Mouse (Mus musculus) kidney, postnatal 0 days (tissue): ENCODE measurements around the gene Nmur1. TPM values are rescaled to one million over a fixed set of nuclear protein-coding genes. Genes with fewer than 3 reads are reported as not detected.
"Not testable (repeated sequence)": the region's sequence is repeated elsewhere in the genome, so short reads cannot be mapped to it uniquely, and the experiment has no call there.

Experiments used
- ATAC-seq: fragments of 200-750 bp; cut with Nextera tagmentation; replicated peaks from 2 replicates; pipeline ENCODE4 v1.8.0; 2017; ENCODE audit warnings: low read depth, moderate number of reproducible peaks, moderate TSS enrichment, moderate library complexity; ENCODE audit not compliant: low FRiP score
- DNase-seq: peaks from one replicate; pipeline ENCODE4 v3.0.0-alpha.2; 2016; ENCODE audit warnings: low spot score
- H3K27ac ChIP-seq: fragments of 300-500 bp; sonication (generic); 2 replicates; pipeline ENCODE4 v1.5.1; 2014; ENCODE audit warnings: mild to moderate bottlenecking
- H3K27me3 ChIP-seq: fragments of 300-500 bp; sonication (generic); 2 replicates; pipeline ENCODE4 v1.6.1; 2014; ENCODE audit warnings: low read length, mixed read lengths; ENCODE audit not compliant: insufficient read depth
- H3K36me3 ChIP-seq: fragments of 300-500 bp; sonication (generic); 2 replicates; pipeline ENCODE4 v1.6.1; 2014; ENCODE audit warnings: low read length, mixed read lengths; ENCODE audit not compliant: insufficient read depth
- H3K4me1 ChIP-seq: fragments of 300-500 bp; sonication (generic); replicated peaks from 2 replicates; pipeline ENCODE4 v1.6.1; 2014; ENCODE audit warnings: antibody characterized with exemption, low read length, mixed read lengths; ENCODE audit not compliant: insufficient read depth
- H3K4me2 ChIP-seq: fragments of 300-500 bp; sonication (generic); 2 replicates; pipeline ENCODE4 v1.6.1; 2014; ENCODE audit warnings: mild to moderate bottlenecking, low read length, moderate library complexity, mixed read lengths
- H3K4me3 ChIP-seq: fragments of 300-500 bp; sonication (generic); replicated peaks from 2 replicates; pipeline ENCODE4 v1.5.1; 2014; ENCODE audit warnings: low read depth, low read length
- H3K9ac ChIP-seq: fragments of 300-500 bp; sonication (generic); 2 replicates; pipeline ENCODE4 v1.6.1; 2014; ENCODE audit warnings: low read depth, low read length
- H3K9me3 ChIP-seq: fragments of 300-500 bp; sonication (generic); replicated peaks from 2 replicates; pipeline ENCODE4 v1.6.1; 2016; ENCODE audit warnings: low read length, inconsistent platforms, mixed read lengths
- CTCF ChIP-seq: IDR thresholded peaks from 2 replicates; pipeline ENCODE4 v1.5.1; 2016; ENCODE audit warnings: antibody characterized with exemption, low read depth, mild to moderate bottlenecking, moderate library complexity
- WGBS: fragments of 180-500 bp; shearing (Covaris S2); extraction: QIAGEN DNeasy Blood & Tissue Kit; methylation state at CpG from one replicate; pipeline ENCODE4 v1.1.7; 2014; 5-methylcytosine and 5-hydroxymethylcytosine counted together
- polyA plus RNA-seq: library from polyadenylated mRNA; unstranded; fragments of >200 nt; fragmentation: Nextera tagmentation; extraction: Ambion mirVana; gene quantifications from 2 replicates; pipeline ENCODE4 v1.2.1, GENCODE M21; 2015

The Nmur1 gene
- polyA plus RNA-seq = not detected in 2 replicates

DNA sequence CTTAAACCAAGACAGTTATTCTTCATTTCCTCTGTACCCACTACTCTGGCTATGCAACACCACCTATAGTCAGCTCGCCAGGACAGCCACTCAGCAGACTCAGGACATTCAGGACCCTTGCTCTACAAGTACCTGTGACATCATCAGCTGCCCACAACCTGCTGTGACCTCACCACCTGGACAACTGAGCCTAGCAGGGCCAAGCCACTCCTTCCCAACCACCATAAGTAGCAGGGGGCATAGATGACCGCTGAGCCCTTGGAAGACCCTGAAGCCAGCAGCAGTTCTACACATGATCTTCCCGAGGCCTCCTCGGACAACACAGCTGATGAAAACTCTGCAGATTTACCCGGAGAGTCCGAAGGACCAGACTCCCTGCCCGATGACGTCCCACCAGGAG lies at the start of gene Nmur1, which contains the start of gene Tex44:
Gene Nmur1 (minus strand): TSS at position 101 of the 400 bp plus-strand sequence.
Gene Tex44 (plus strand): TSS at position 202 of the 400 bp plus-strand sequence.
- 93% methylated on average over 8 of the region's 8 CpGs for WGBS
- TF ChIP-seq CTCF = no peak
- H3K27me3 ChIP-seq = no peaks in the 10 kb centered on the region
- no peak within 1 kb of the TSS for H3K27ac ChIP-seq
- H3K36me3 ChIP-seq = no peaks in the 10 kb centered on the region
- no peak within 1 kb of the TSS for H3K4me3 ChIP-seq
- ATAC-seq (no peak), DNase-seq (no peak)
- no peaks in the 10 kb centered on the region for H3K4me1 ChIP-seq
- H3K9ac ChIP-seq = no peak within 1 kb of the TSS
- no peak within 1 kb of the TSS for H3K4me2 ChIP-seq
- H3K9me3 ChIP-seq = no peaks in the 10 kb centered on the region

GRCm38 (mm10) chr1:86473109-86473760 lies 47.2 kb upstream of the Nmur1 start:
- H3K27me3 ChIP-seq = no peaks in the 10 kb centered on the region
- no peak for TF ChIP-seq CTCF
- no peaks in the 10 kb centered on the region for H3K9me3 ChIP-seq
- no peak overlapping the region for H3K4me2 ChIP-seq
- ATAC-seq (no peak), DNase-seq (no peak)
- 90% methylated on average over 18 of the region's 18 CpGs for WGBS
- no peak overlapping the region for H3K4me3 ChIP-seq
- H3K4me1 ChIP-seq = peaks cover 18% of the 10 kb centered on the region
- H3K27ac ChIP-seq = peak overlapping the region; percentile 96
- H3K9ac ChIP-seq = peak overlapping the region; percentile 47; the same call in 1 of the 2 replicates
- H3K36me3 ChIP-seq = no peaks in the 10 kb centered on the region

- no peaks in the 10 kb centered on the region for H3K36me3 ChIP-seq
- DNase-seq (peak; percentile 92), ATAC-seq (peak; percentile 63)
- H3K27me3 ChIP-seq = no peaks in the 10 kb centered on the region
- H3K27ac ChIP-seq = peak overlapping the region; percentile 96
- peak overlapping the region; percentile 21; the same call in 1 of the 2 replicates for H3K4me2 ChIP-seq
- no peak overlapping the region for H3K4me3 ChIP-seq
- H3K9ac ChIP-seq = peak overlapping the region; percentile 47
- no peaks in the 10 kb centered on the region for H3K9me3 ChIP-seq
- 3% methylated on average over 31 of the region's 31 CpGs for WGBS
- TF ChIP-seq CTCF = no peak
- peaks cover 18% of the 10 kb centered on the region for H3K4me1 ChIP-seq
Observed at GRCm38 (mm10) chr1:86472197-86472952, 46.3 kb upstream of the Nmur1 start.

- peak overlapping the region; percentile 21; the same call in 1 of the 2 replicates for H3K4me2 ChIP-seq
- H3K9me3 ChIP-seq, H3K27me3 ChIP-seq, H3K36me3 ChIP-seq, ATAC-seq, H3K4me3 ChIP-seq: not testable (repeated sequence)
- peak overlapping the region; percentile 47; the same call in 1 of the 2 replicates for H3K9ac ChIP-seq
- DNase-seq = peak; percentile 46
- peaks cover 18% of the 10 kb centered on the region for H3K4me1 ChIP-seq
- peak overlapping the region; percentile 96 for H3K27ac ChIP-seq
- peak; percentile 76 for TF ChIP-seq CTCF
- WGBS = 73% methylated on average over 11 of the region's 11 CpGs
Observed at GRCm38 (mm10) chr1:86471504-86471961, 45.5 kb upstream of the Nmur1 start.

GRCm38 (mm10) chr1:86470519-86471181 lies 44.6 kb upstream of the Nmur1 start:
- ATAC-seq (peak; percentile 84), DNase-seq (peak; percentile 88)
- H3K36me3 ChIP-seq = no peaks in the 10 kb centered on the region
- H3K27me3 ChIP-seq = no peaks in the 10 kb centered on the region
- H3K4me1 ChIP-seq = peaks cover 18% of the 10 kb centered on the region
- WGBS = 52% methylated on average over 12 of the region's 12 CpGs
- no peak overlapping the region for H3K9ac ChIP-seq
- 0 out of 2 replicates have a peak overlapping the region, but pooled peaks have one; percentile 23 for H3K4me2 ChIP-seq
- H3K9me3 ChIP-seq = no peaks in the 10 kb centered on the region
- no peak for TF ChIP-seq CTCF
- peak overlapping the region; percentile 96 for H3K27ac ChIP-seq
- no peak overlapping the region for H3K4me3 ChIP-seq

DNA sequence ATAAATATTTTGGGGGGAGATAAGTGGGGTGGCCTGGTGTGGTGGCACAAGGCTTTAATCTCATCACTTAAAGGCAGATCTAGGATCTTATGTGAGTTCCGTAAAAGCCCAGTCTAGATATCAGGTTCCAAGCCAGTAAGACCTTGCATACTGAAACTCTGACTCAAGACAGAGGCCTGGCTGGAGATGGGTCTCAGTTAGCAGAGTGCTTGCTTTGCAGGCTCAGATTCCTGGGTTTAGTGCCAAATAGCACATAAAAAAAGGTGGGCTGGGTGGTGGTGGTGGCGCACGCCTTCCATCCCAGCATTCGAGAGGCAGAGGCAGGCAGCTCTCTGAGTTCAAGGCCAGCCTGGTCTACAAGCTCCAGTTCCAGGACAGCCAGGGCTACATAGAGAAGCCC lies 43.8 kb upstream of the Nmur1 start:
- WGBS = 96% methylated on average over 4 of the region's 4 CpGs
- DNase-seq = no peak
- H3K36me3 ChIP-seq = no peaks in the 10 kb centered on the region
- H3K9me3 ChIP-seq = no peaks in the 10 kb centered on the region
- no peak overlapping the region for H3K4me3 ChIP-seq
- peaks cover 18% of the 10 kb centered on the region for H3K4me1 ChIP-seq
- no peak overlapping the region for H3K9ac ChIP-seq
- no peaks in the 10 kb centered on the region for H3K27me3 ChIP-seq
- no peak for TF ChIP-seq CTCF
- ATAC-seq = no peak
- peak overlapping the region; percentile 65; the same call in 1 of the 2 replicates for H3K27ac ChIP-seq
- no peak overlapping the region for H3K4me2 ChIP-seq
